Mouse (Mus musculus): ENCODE measurements around the gene Rad1. TPM values are rescaled to one million over a fixed set of nuclear protein-coding genes. Genes with fewer than 3 reads are reported as not detected.
"Not testable (repeated sequence)": the region's sequence is repeated elsewhere in the genome, so short reads cannot be mapped to it uniquely, and the experiment has no call there.

The Rad1 gene
- polyA plus RNA-seq, 1 experiment from 2014 or later: 25.6 TPM

GRCm38 (mm10) chr15:10531352-10531751 is 45.5 kb downstream of the Rad1 start:
- Histone ChIP-seq H3K9ac (no peak overlapping the region), H3K36me3 (no peaks in the 10 kb centered on the region), H3K27me3 (replicated peaks) (no peaks in the 10 kb centered on the region), H3K4me1 (replicated peaks) (no peaks in the 10 kb centered on the region), H3K4me2 (replicated peaks) (no peak overlapping the region), H3K9me3 (no peaks in the 10 kb centered on the region), H3K4me3 (replicated peaks) (no peak overlapping the region), H3K27ac (no peak overlapping the region)
- 68% methylated on average over 4 of the region's 4 CpGs for WGBS
- no peak for ATAC-seq

GRCm38 (mm10) chr15:10533361-10533760 is 47.5 kb downstream of the Rad1 start:
- not testable (repeated sequence) for H3K9me3 ChIP-seq; H3K9ac ChIP-seq; H3K36me3 ChIP-seq; H3K27me3 ChIP-seq (replicated peaks); H3K27ac ChIP-seq; H3K4me3 ChIP-seq (replicated peaks); H3K4me2 ChIP-seq (replicated peaks); ATAC-seq; H3K4me1 ChIP-seq (replicated peaks)
- WGBS: 90% methylated on average over 10 of the region's 10 CpGs

- no peak for ATAC-seq
These were observed 48.8 kb downstream of the Rad1 start for GRCm38 (mm10) chr15:10534591-10534990.

GRCm38 (mm10) chr15:10535969-10536368 is 50.2 kb downstream of the Rad1 start:
- Histone ChIP-seq H3K4me2 (replicated peaks) (no peak overlapping the region), H3K4me3 (replicated peaks) (no peak overlapping the region), H3K4me1 (replicated peaks) (no peaks in the 10 kb centered on the region), H3K9me3 (no peaks in the 10 kb centered on the region), H3K27ac (no peak overlapping the region), H3K9ac (no peak overlapping the region), H3K36me3 (no peaks in the 10 kb centered on the region), H3K27me3 (replicated peaks) (no peaks in the 10 kb centered on the region)
- 84% methylated on average over 7 of the region's 7 CpGs for WGBS
- no peak for ATAC-seq

More at GRCm38 (mm10) chr15:10534591-10534990, 48.8 kb downstream of the Rad1 start:
- H3K36me3 ChIP-seq: no peaks in the 10 kb centered on the region
- H3K27ac ChIP-seq: no peak overlapping the region
- H3K4me3 ChIP-seq (replicated peaks): no peak overlapping the region
- no peaks in the 10 kb centered on the region for H3K4me1 ChIP-seq (replicated peaks)
- 79% methylated on average over 5 of the region's 5 CpGs for WGBS
- H3K27me3 ChIP-seq (replicated peaks): no peaks in the 10 kb centered on the region
- H3K9me3 ChIP-seq: no peaks in the 10 kb centered on the region
- no peak overlapping the region for H3K9ac ChIP-seq
- H3K4me2 ChIP-seq (replicated peaks): no peak overlapping the region

- Histone ChIP-seq H3K9ac (no peak overlapping the region), H3K4me3 (replicated peaks) (no peak overlapping the region), H3K27me3 (replicated peaks) (no peaks in the 10 kb centered on the region), H3K4me1 (replicated peaks) (no peaks in the 10 kb centered on the region), H3K27ac (no peak overlapping the region), H3K36me3 (no peaks in the 10 kb centered on the region), H3K4me2 (replicated peaks) (no peak overlapping the region), H3K9me3 (no peaks in the 10 kb centered on the region)
- WGBS: 71% methylated on average over 16 of the region's 16 CpGs
- no peak for ATAC-seq
These were observed 54.7 kb downstream of the Rad1 start for GRCm38 (mm10) chr15:10540271-10541088.

Other genes with a start within 250 kb of the Rad1 start
- not detected in 2 replicates for gene Gm21973, start 160.6 kb upstream of the Rad1 start, polyA plus RNA-seq (2015; fragmentation: Nextera tagmentation; extraction: Ambion mirVana)
- 0.11 and 0.46 TPM in 2 replicates for gene Agxt2, start 127.5 kb upstream of the Rad1 start, polyA plus RNA-seq (2015; fragmentation: Nextera tagmentation; extraction: Ambion mirVana)
- 11.4 and 13.3 TPM in 2 replicates for gene Dnajc21, start 15.5 kb upstream of the Rad1 start, polyA plus RNA-seq (2015; fragmentation: Nextera tagmentation; extraction: Ambion mirVana)
- 94.7 and 127 TPM in 2 replicates for gene Brix1, start 71 bp upstream of the Rad1 start, polyA plus RNA-seq (2015; fragmentation: Nextera tagmentation; extraction: Ambion mirVana)
- not detected in 2 replicates for gene Ttc23l, start 72.7 kb downstream of the Rad1 start, polyA plus RNA-seq (2015; fragmentation: Nextera tagmentation; extraction: Ambion mirVana)
- gene Rai14, start 228.6 kb downstream of the Rad1 start, polyA plus RNA-seq (2015; fragmentation: Nextera tagmentation; extraction: Ambion mirVana): 16.8 and 17.4 TPM in 2 replicates

Measured in intestine, embryonic 15.5 days (tissue).